Mouse (Mus musculus): ENCODE results near the gene Sprr2a3. TPM values are rescaled to one million over a fixed set of nuclear protein-coding genes. Genes with fewer than 3 reads are reported as not detected.
A peak's percentile ranks its signal among the peaks of the same experiment; 100 is the strongest.
"Not testable (repeated sequence)": the region's sequence is repeated elsewhere in the genome, so short reads cannot be mapped to it uniquely, and the experiment has no call there.

Sprr2a3 gene
- polyA plus RNA-seq, 1 experiment from 2014 or later, result not detected

DNA sequence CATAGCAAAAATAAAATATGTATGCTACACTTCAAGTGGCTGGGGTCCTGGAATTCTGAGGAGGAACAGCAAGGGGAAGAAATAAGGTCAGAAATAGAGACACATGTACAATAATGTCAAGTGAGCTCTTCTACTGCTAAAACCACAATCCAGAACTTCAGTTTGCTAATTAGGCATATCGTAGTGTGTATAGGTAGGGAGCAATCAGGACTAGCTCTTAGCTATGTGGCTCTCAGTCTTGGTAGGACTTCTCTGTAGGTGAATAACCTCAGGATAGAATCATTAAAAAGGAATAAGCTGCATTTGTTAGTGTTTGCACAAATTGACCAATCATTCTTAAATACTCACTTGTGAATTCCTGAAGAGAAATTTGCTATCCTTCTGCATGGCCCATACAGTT lies 11.2 kb upstream of the Sprr2a3 start:
- not testable (repeated sequence) for H3K4me2 ChIP-seq; H3K9me3 ChIP-seq (replicated peaks); H3K9ac ChIP-seq; H3K4me1 ChIP-seq; ATAC-seq; H3K27me3 ChIP-seq (replicated peaks); H3K4me3 ChIP-seq; H3K36me3 ChIP-seq; H3K27ac ChIP-seq
- WGBS (ENCODE audit: insufficient replicate concordance), result no CpG with 5 or more reads among the region's 1 CpGs

- H3K4me2 ChIP-seq; H3K9ac ChIP-seq; H3K27ac ChIP-seq; H3K4me1 ChIP-seq; ATAC-seq; H3K36me3 ChIP-seq; H3K27me3 ChIP-seq (replicated peaks); H3K9me3 ChIP-seq (replicated peaks); H3K4me3 ChIP-seq: not testable (repeated sequence)
These were observed 5.6 kb upstream of the Sprr2a3 start for GRCm38 (mm10) chr3:92279663-92280062.

- H3K9me3 ChIP-seq (replicated peaks); H3K4me2 ChIP-seq; H3K9ac ChIP-seq; H3K36me3 ChIP-seq; H3K27me3 ChIP-seq (replicated peaks); H3K27ac ChIP-seq; H3K4me1 ChIP-seq; H3K4me3 ChIP-seq: not testable (repeated sequence)
- WGBS (ENCODE audit: insufficient replicate concordance), result 36% methylated on average over 5 of the region's 12 CpGs
- 0 out of 2 replicates have a peak, but pooled peaks have one; percentile 25 for ATAC-seq
These were observed 4.1 kb upstream of the Sprr2a3 start for GRCm38 (mm10) chr3:92280963-92281606.

DNA sequence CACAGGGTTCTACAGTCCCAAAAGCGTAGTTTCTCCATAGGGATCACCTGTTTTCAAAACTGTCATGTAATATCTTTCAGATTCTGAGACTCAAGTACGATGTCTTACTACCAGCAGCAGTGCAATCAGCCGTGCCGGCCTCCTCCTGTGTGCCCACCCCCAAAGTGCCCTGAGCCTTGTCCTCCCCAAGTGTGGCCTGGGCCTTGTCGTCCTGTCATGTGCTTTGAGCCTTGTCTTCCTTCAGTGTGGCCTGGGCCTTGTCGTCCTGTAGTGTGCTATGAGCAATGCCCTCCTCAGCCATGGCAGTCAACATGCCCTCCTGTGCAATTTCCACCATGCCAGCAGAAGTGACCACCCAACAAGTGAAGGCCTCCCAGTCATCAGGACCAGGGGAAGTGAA lies 3.3 kb downstream of the Sprr2a3 start:
- H3K4me3 ChIP-seq; ATAC-seq; H3K9ac ChIP-seq; H3K36me3 ChIP-seq; H3K27ac ChIP-seq; H3K27me3 ChIP-seq (replicated peaks); H3K4me1 ChIP-seq; H3K9me3 ChIP-seq (replicated peaks); H3K4me2 ChIP-seq: not testable (repeated sequence)
- WGBS (ENCODE audit: insufficient replicate concordance), result 72% methylated on average over 6 of the region's 6 CpGs

GRCm38 (mm10) chr3:92307406-92307805 lies 22.2 kb downstream of the Sprr2a3 start:
- H3K9me3 ChIP-seq (replicated peaks), result no peaks in the 10 kb centered on the region
- H3K4me2 ChIP-seq, result no peak overlapping the region
- H3K27me3 ChIP-seq (replicated peaks), result no peaks in the 10 kb centered on the region
- no peak for ATAC-seq
- WGBS (ENCODE audit: insufficient replicate concordance), result 70% methylated on average over 1 of the region's 1 CpGs
- no peaks in the 10 kb centered on the region for H3K4me1 ChIP-seq
- no peak overlapping the region for H3K9ac ChIP-seq
- H3K36me3 ChIP-seq, result no peaks in the 10 kb centered on the region
- H3K27ac ChIP-seq, result no peak overlapping the region
- no peak overlapping the region for H3K4me3 ChIP-seq

DNA sequence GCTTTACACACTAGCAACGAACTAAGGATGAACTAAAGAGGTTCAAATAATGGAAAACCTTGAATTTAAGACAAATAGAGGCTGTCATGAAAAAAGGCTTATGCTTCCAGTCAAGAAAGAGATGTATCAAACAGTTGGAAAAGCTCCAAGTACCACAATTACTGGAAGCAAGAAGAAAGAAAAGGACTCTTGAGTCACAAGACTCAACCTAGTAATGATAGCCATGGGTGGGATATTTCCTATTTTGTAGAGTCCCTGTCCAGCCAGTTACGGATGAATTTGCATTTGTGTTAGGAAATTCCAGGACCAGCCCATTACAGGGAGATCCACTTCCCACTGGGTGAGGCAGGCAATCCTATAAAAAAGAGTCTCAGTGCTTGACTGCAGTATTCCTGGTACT lies 31.1 kb downstream of the Sprr2a3 start, which contains the start of gene Sprr2b:
Gene Sprr2b, plus strand, starts transcription at position 301 of the 400 bp plus-strand sequence.
- H3K27me3 ChIP-seq (replicated peaks), result no peaks in the 10 kb centered on the region
- WGBS (ENCODE audit: insufficient replicate concordance), result 58% methylated on average over 2 of the region's 2 CpGs
- H3K4me1 ChIP-seq, result no peaks in the 10 kb centered on the region
- H3K9me3 ChIP-seq (replicated peaks), result no peaks in the 10 kb centered on the region
- no peak for ATAC-seq
- H3K4me2 ChIP-seq, result no peak within 1 kb of the TSS
- no peak within 1 kb of the TSS for H3K27ac ChIP-seq
- no peaks in the 10 kb centered on the region for H3K36me3 ChIP-seq
- H3K9ac ChIP-seq, result no peak within 1 kb of the TSS
- H3K4me3 ChIP-seq, result no peak within 1 kb of the TSS

GRCm38 (mm10) chr3:92317384-92317783 lies 32.2 kb downstream of the Sprr2a3 start:
- H3K4me3 ChIP-seq, result no peak overlapping the region
- no peaks in the 10 kb centered on the region for H3K27me3 ChIP-seq (replicated peaks)
- WGBS (ENCODE audit: insufficient replicate concordance), result 63% methylated on average over 2 of the region's 2 CpGs
- no peak overlapping the region for H3K4me2 ChIP-seq
- H3K27ac ChIP-seq, result no peak overlapping the region
- H3K4me1 ChIP-seq, result no peaks in the 10 kb centered on the region
- H3K36me3 ChIP-seq, result no peaks in the 10 kb centered on the region
- ATAC-seq, result no peak
- no peaks in the 10 kb centered on the region for H3K9me3 ChIP-seq (replicated peaks)
- no peak overlapping the region for H3K9ac ChIP-seq

- Histone ChIP-seq H3K4me1 (no peaks in the 10 kb centered on the region), H3K9ac (no peak overlapping the region), H3K9me3 (replicated peaks) (no peaks in the 10 kb centered on the region), H3K4me3 (no peak overlapping the region), H3K36me3 (no peaks in the 10 kb centered on the region), H3K4me2 (no peak overlapping the region), H3K27ac (no peak overlapping the region), H3K27me3 (replicated peaks) (no peaks in the 10 kb centered on the region)
- no peak for ATAC-seq
- WGBS (ENCODE audit: insufficient replicate concordance), result 53% methylated on average over 1 of the region's 1 CpGs
These were observed 51.1 kb downstream of the Sprr2a3 start for GRCm38 (mm10) chr3:92336278-92336677.

DNA sequence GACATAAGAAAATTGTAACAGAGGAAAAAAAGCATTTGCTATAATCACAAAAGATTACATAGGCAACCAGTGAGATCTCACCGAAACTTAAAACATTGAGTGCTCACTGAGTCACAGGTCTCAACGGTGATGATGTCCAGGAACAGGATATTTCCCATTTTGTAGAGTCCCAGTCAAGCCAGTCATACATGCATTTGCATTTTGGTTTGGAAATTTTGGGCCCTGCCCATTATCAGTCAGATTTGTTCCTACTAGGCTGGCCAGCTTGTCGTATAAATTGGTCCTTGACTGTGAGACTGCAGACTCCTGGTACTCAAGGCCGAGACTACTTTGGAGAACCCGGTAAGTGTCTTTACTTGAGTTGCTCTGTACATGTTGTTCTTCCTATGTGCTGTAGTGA lies 53.6 kb downstream of the Sprr2a3 start, which contains the start of gene Sprr2d:
Gene Sprr2d, plus strand, starts transcription at position 301 of the 400 bp plus-strand sequence.
- no peaks in the 10 kb centered on the region for H3K36me3 ChIP-seq
- ATAC-seq, result no peak
- H3K4me2 ChIP-seq, result no peak within 1 kb of the TSS
- 70% methylated on average over 5 of the region's 5 CpGs for WGBS (ENCODE audit: insufficient replicate concordance)
- H3K27ac ChIP-seq, result no peak within 1 kb of the TSS
- no peaks in the 10 kb centered on the region for H3K27me3 ChIP-seq (replicated peaks)
- no peak within 1 kb of the TSS for H3K9ac ChIP-seq
- H3K4me3 ChIP-seq, result no peak within 1 kb of the TSS
- H3K9me3 ChIP-seq (replicated peaks), result no peaks in the 10 kb centered on the region
- no peaks in the 10 kb centered on the region for H3K4me1 ChIP-seq

Other genes with a start within 250 kb of the Sprr2a3 start
- gene Lor, start 202.3 kb upstream of the Sprr2a3 start, polyA plus RNA-seq (2016; fragmentation: Nextera tagmentation; extraction: Ambion mirVana), result 1.1 and 1.2 TPM in 2 replicates
- not detected in 2 replicates for gene Prr9, start 161.5 kb upstream of the Sprr2a3 start, polyA plus RNA-seq (2016; fragmentation: Nextera tagmentation; extraction: Ambion mirVana)
- gene Lelp1, start 142.7 kb upstream of the Sprr2a3 start, polyA plus RNA-seq (2016; fragmentation: Nextera tagmentation; extraction: Ambion mirVana), result not detected in 2 replicates
- 0.05 TPM in 1 of 2 replicates, not detected in the other for gene Sprr2a1, start 69.6 kb upstream of the Sprr2a3 start, polyA plus RNA-seq (2016; fragmentation: Nextera tagmentation; extraction: Ambion mirVana)
- 0.19 TPM in 1 of 2 replicates, not detected in the other for gene Sprr2a2, start 69.5 kb upstream of the Sprr2a3 start, polyA plus RNA-seq (2016; fragmentation: Nextera tagmentation; extraction: Ambion mirVana)
- gene Sprr2b, start 31.2 kb downstream of the Sprr2a3 start, polyA plus RNA-seq (2016; fragmentation: Nextera tagmentation; extraction: Ambion mirVana), result not detected in 2 replicates
- not detected in 2 replicates for gene Sprr2d, start 53.7 kb downstream of the Sprr2a3 start, polyA plus RNA-seq (2016; fragmentation: Nextera tagmentation; extraction: Ambion mirVana)
- gene Sprr2e, start 66.7 kb downstream of the Sprr2a3 start, polyA plus RNA-seq (2016; fragmentation: Nextera tagmentation; extraction: Ambion mirVana), result not detected in 2 replicates
- not detected in 2 replicates for gene Sprr2f, start 79.8 kb downstream of the Sprr2a3 start, polyA plus RNA-seq (2016; fragmentation: Nextera tagmentation; extraction: Ambion mirVana)
- gene Sprr2h, start 100.3 kb downstream of the Sprr2a3 start, polyA plus RNA-seq (2016; fragmentation: Nextera tagmentation; extraction: Ambion mirVana), result not detected in 2 replicates
- not detected in 2 replicates for gene Sprr2i, start 122.6 kb downstream of the Sprr2a3 start, polyA plus RNA-seq (2016; fragmentation: Nextera tagmentation; extraction: Ambion mirVana)
- not detected in 2 replicates for gene Sprr2j-ps, start 132.7 kb downstream of the Sprr2a3 start, polyA plus RNA-seq (2016; fragmentation: Nextera tagmentation; extraction: Ambion mirVana)
- gene Gm9774, start 144.0 kb downstream of the Sprr2a3 start, polyA plus RNA-seq (2016; fragmentation: Nextera tagmentation; extraction: Ambion mirVana), result 5.6 and 5.7 TPM in 2 replicates
- gene Sprr2k, start 147.2 kb downstream of the Sprr2a3 start, polyA plus RNA-seq (2016; fragmentation: Nextera tagmentation; extraction: Ambion mirVana), result not detected in 2 replicates
- gene Sprr1b, start 153.4 kb downstream of the Sprr2a3 start, polyA plus RNA-seq (2016; fragmentation: Nextera tagmentation; extraction: Ambion mirVana), result not detected in 2 replicates
- gene Sprr3, start 173.3 kb downstream of the Sprr2a3 start, polyA plus RNA-seq (2016; fragmentation: Nextera tagmentation; extraction: Ambion mirVana), result not detected in 2 replicates
- not detected in 2 replicates for gene Sprr1a, start 200.5 kb downstream of the Sprr2a3 start, polyA plus RNA-seq (2016; fragmentation: Nextera tagmentation; extraction: Ambion mirVana)
- gene Sprr4, start 215.1 kb downstream of the Sprr2a3 start, polyA plus RNA-seq (2016; fragmentation: Nextera tagmentation; extraction: Ambion mirVana), result not detected in 2 replicates
- gene 2310046K23Rik, start 249.1 kb downstream of the Sprr2a3 start, polyA plus RNA-seq (2016; fragmentation: Nextera tagmentation; extraction: Ambion mirVana), result not detected in 2 replicates

Data from liver, embryonic 12.5 days (tissue).